Mouse (Mus musculus) lung, postnatal 0 days (tissue): ENCODE measurements around the gene Ubl3. TPM values are rescaled to one million over a fixed set of nuclear protein-coding genes. Genes with fewer than 3 reads are reported as not detected.

Experiments used
- ATAC-seq: fragments of 200-750 bp; cut with Nextera tagmentation; 2 replicates; pipeline ENCODE4 v1.8.0; 2017; ENCODE audit warnings: moderate library complexity
- DNase-seq: peaks from one replicate; pipeline ENCODE4 v3.0.0-alpha.2; 2016; ENCODE audit warnings: low spot score
- H3K27ac ChIP-seq: fragments of 300-500 bp; sonication (generic); 2 replicates; pipeline ENCODE4 v1.5.1; 2014; ENCODE audit warnings: antibody characterized with exemption, mild to moderate bottlenecking, low read length, mixed read lengths
- H3K27me3 ChIP-seq: fragments of 300-500 bp; sonication (generic); replicated peaks from 2 replicates; pipeline ENCODE4 v1.6.1; 2014; ENCODE audit warnings: low read length, mixed read lengths; ENCODE audit not compliant: insufficient read depth
- H3K36me3 ChIP-seq: fragments of 300-500 bp; sonication (generic); 2 replicates; pipeline ENCODE4 v1.6.1; 2014; ENCODE audit warnings: low read length, mixed read lengths; ENCODE audit not compliant: insufficient read depth
- H3K4me1 ChIP-seq: fragments of 300-500 bp; sonication (generic); 2 replicates; pipeline ENCODE4 v1.6.1; 2014; ENCODE audit warnings: antibody characterized with exemption, low read depth, low read length, mixed read lengths; ENCODE audit not compliant: insufficient read depth
- H3K4me2 ChIP-seq: fragments of 300-500 bp; sonication (generic); replicated peaks from 2 replicates; pipeline ENCODE4 v1.6.1; 2014; ENCODE audit warnings: low read depth, mild to moderate bottlenecking, low read length, moderate library complexity, mixed read lengths
- H3K4me3 ChIP-seq: fragments of 300-500 bp; sonication (generic); 2 replicates; pipeline ENCODE4 v1.5.1; 2014; ENCODE audit warnings: low read depth, low read length
- H3K9ac ChIP-seq: fragments of 300-500 bp; sonication (generic); replicated peaks from 2 replicates; pipeline ENCODE4 v1.6.1; 2014; ENCODE audit warnings: low read depth, mild to moderate bottlenecking
- H3K9me3 ChIP-seq: fragments of 300-500 bp; sonication (generic); 2 replicates; pipeline ENCODE4 v1.6.1; 2016; ENCODE audit warnings: low read length, mixed read lengths
- CTCF ChIP-seq: IDR thresholded peaks from 2 replicates; pipeline ENCODE4 v1.5.1; 2016; ENCODE audit warnings: antibody characterized with exemption, mild to moderate bottlenecking
- EP300 ChIP-seq: IDR thresholded peaks from 2 replicates; pipeline ENCODE4 v1.6.1; 2016; ENCODE audit warnings: antibody characterized with exemption, mild to moderate bottlenecking, control low read depth
- WGBS: fragments of 180-500 bp; shearing (Covaris S2); extraction: QIAGEN DNeasy Blood & Tissue Kit; methylation state at CpG from one replicate; pipeline ENCODE4 v1.1.7; 2014; 5-methylcytosine and 5-hydroxymethylcytosine counted together
- polyA plus RNA-seq: library from polyadenylated mRNA; unstranded; fragments of >200 nt; fragmentation: Nextera tagmentation; extraction: Ambion mirVana; gene quantifications from 2 replicates; pipeline ENCODE4 v1.2.1, GENCODE M21; 2015

The Ubl3 gene
- polyA plus RNA-seq, 1 experiment from 2014 or later: 161 TPM

DNA sequence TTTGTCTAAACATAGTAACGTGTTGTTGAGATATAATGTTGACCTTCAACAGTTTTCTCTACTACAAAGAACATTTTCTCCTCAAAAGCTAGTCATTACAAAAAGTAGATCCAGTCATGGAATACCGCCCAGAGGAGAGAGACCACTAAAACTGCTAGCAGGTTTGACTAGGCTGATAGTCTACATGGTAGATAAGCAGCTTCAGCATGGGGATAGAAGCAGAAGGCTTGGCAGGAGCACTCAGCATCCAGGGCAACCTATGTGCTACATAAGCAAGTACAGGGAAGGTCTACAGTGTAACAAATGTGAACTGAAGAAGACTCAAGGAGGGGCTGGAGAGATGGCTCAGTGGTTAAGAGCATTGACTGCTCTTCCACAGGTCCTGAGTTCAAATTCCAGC is 7.9 kb downstream of the Ubl3 start:
- H3K4me3 ChIP-seq: no peak overlapping the region
- peaks cover 15% of the 10 kb centered on the region; the same call in 1 of the 2 replicates for H3K4me1 ChIP-seq
- ATAC-seq (no peak), DNase-seq (no peak)
- no peak overlapping the region for H3K9ac ChIP-seq
- no peaks in the 10 kb centered on the region for H3K9me3 ChIP-seq
- no peaks in the 10 kb centered on the region for H3K36me3 ChIP-seq
- 76% methylated on average over 2 of the region's 2 CpGs for WGBS
- TF ChIP-seq CTCF: no peak
- TF ChIP-seq EP300: no peak
- H3K27ac ChIP-seq: no peak overlapping the region
- H3K4me2 ChIP-seq: no peak overlapping the region
- H3K27me3 ChIP-seq: no peaks in the 10 kb centered on the region

DNA sequence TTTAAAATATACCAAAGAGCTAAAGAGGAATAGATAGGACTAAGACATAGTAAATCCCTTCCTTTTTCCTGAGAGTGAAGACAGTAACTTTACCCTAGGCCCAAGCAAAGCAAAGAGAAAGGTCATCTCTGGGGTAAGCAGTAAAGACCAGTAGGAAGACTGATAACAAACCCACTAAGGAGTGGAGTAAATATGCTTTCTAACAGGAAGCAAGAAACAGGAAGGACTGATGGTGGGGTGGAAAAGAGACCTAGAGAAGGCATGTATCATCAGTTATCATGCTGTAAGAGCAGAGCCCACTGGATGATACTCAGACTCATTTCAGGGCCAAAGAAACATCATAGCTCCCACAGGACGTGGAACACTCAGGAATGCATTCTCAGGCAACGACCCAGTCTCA is 10.4 kb downstream of the Ubl3 start:
- H3K4me3 ChIP-seq: no peak overlapping the region
- no peak overlapping the region for H3K9ac ChIP-seq
- no peak overlapping the region for H3K4me2 ChIP-seq
- no peak overlapping the region for H3K27ac ChIP-seq
- no peaks in the 10 kb centered on the region for H3K9me3 ChIP-seq
- H3K4me1 ChIP-seq: peaks cover 9% of the 10 kb centered on the region; the same call in 1 of the 2 replicates
- H3K27me3 ChIP-seq: no peaks in the 10 kb centered on the region
- no peak for TF ChIP-seq EP300
- TF ChIP-seq CTCF: no peak
- no peaks in the 10 kb centered on the region for H3K36me3 ChIP-seq
- 17% methylated on average over 2 of the region's 2 CpGs for WGBS
- DNase-seq (no peak), ATAC-seq (no peak)

DNA sequence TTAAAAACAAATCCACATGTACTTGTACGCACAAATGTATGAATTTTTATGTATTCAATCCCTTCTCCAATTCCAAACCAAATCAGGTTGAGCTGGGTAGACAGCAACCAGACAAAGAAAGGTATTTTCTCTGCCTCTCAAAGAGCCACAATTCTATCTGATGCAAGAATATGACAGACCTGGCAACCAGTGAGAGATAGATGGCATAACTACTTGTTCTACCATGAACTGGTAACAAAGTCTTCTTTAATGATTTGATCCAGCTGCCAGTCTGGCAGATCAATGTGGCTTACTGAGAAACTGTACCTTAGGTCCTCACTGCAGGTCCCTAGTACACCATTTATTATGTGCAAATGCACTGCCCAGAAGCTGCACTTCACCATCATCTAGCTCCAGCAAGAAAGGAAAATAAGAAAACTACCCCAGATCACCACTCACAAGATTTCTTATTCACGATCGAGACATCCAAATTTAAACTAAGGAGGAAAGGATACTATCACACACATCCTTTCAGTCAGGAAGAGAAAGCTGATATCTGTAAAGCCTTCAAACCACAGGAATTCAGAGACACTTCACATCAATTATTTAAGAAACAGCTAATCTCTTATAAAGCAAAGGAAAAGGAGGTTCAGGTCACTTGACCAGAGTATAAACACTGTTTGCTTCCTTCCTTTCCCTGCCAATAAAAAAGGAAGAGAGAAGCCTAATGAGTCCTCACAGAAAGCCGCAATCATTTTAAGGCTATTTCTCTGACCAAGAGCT is 16.7 kb downstream of the Ubl3 start:
- no peak overlapping the region for H3K4me2 ChIP-seq
- no peak overlapping the region for H3K9ac ChIP-seq
- TF ChIP-seq EP300 (no peak), CTCF (no peak)

DNA sequence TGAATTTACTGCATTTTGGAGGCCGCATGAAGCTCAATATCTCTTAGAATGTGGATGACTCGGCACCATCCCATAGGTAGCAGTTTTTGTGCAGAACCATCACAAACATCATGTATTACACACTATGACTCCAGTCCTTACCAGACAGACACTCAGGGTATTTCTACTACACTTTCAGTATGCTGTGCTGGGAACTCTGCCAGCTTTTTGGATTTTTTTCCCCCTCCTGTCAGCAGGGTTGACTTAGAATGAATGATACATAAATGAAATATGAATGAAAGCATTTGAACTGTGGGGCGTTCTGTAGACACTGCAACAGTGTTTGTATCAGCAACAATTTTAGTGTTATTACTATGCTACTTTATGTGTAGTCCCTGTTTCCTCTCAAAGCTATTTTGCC is 17.9 kb downstream of the Ubl3 start:
- Histone ChIP-seq H3K9ac (no peak overlapping the region), H3K4me1 (no peaks in the 10 kb centered on the region; the same call in 1 of the 2 replicates), H3K36me3 (no peaks in the 10 kb centered on the region), H3K4me3 (no peak overlapping the region), H3K27me3 (no peaks in the 10 kb centered on the region), H3K9me3 (no peaks in the 10 kb centered on the region), H3K4me2 (no peak overlapping the region), H3K27ac (no peak overlapping the region)
- DNase-seq: no peak
- no peak for ATAC-seq
- TF ChIP-seq EP300: no peak
- TF ChIP-seq CTCF: no peak
- WGBS: 48% methylated on average over 3 of the region's 3 CpGs

More for the DNA sequence above, 16.7 kb downstream of the Ubl3 start:
- ATAC-seq: no peak
- H3K4me1 ChIP-seq: no peaks in the 10 kb centered on the region; the same call in 1 of the 2 replicates
- H3K27ac ChIP-seq: no peak overlapping the region
- H3K36me3 ChIP-seq: no peaks in the 10 kb centered on the region
- 28% methylated on average over 4 of the region's 4 CpGs for WGBS
- no peaks in the 10 kb centered on the region for H3K27me3 ChIP-seq
- H3K9me3 ChIP-seq: no peaks in the 10 kb centered on the region
- no peak for DNase-seq
- H3K4me3 ChIP-seq: no peak overlapping the region

DNA sequence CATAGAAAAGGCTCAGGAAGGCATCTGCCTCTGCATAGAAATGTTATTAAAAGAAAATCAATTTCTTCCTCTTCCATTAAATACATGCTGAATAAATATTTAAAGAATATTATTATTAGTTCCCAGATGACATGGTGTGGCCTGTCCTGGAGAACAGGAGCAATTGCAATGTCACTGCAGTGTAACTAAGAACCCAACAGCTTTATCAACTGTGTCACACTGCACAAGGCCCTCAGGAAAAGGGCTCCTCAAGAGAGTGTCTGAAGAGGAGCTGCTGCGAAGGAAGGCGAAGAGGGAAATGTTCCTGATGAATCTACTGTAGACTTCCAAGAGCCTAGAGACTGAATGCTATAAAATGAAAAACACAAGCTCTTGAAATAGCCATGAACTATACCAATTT is 18.7 kb downstream of the Ubl3 start:
- Histone ChIP-seq H3K27ac (no peak overlapping the region), H3K9me3 (no peaks in the 10 kb centered on the region), H3K4me3 (no peak overlapping the region), H3K4me2 (no peak overlapping the region), H3K27me3 (no peaks in the 10 kb centered on the region), H3K4me1 (no peaks in the 10 kb centered on the region; the same call in 1 of the 2 replicates), H3K9ac (no peak overlapping the region), H3K36me3 (no peaks in the 10 kb centered on the region)
- ATAC-seq: no peak
- TF ChIP-seq CTCF: no peak
- no peak for TF ChIP-seq EP300
- no peak for DNase-seq
- 65% methylated on average over 2 of the region's 2 CpGs for WGBS

DNA sequence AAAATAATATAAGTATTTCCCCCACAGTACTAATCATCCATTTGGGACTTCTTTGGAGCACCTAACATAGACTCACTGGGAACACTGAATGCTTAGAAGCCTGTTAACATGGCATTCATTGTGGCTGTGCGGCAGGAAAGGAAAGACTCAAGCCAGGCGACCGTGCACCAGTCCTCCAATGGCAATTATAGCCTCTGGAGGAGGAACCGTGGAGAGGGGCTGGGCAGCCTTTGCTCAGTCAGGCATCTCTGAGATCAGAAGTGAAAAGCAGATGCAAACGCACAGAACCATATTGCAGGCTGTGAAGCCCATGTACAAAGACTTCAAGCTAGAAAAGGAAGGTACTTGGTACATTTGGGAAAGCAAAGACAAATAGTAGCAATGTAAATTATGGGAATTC is 20.4 kb downstream of the Ubl3 start:
- DNase-seq (no peak), ATAC-seq (no peak)
- Histone ChIP-seq H3K4me1 (no peaks in the 10 kb centered on the region; the same call in 1 of the 2 replicates), H3K4me3 (no peak overlapping the region), H3K4me2 (no peak overlapping the region), H3K36me3 (no peaks in the 10 kb centered on the region), H3K27me3 (no peaks in the 10 kb centered on the region), H3K27ac (no peak overlapping the region), H3K9me3 (no peaks in the 10 kb centered on the region), H3K9ac (no peak overlapping the region)
- 49% methylated on average over 5 of the region's 5 CpGs for WGBS
- TF ChIP-seq EP300 (no peak), CTCF (no peak)
